Mouse (Mus musculus) 3134 (cell line): Measurements from ENCODE around the gene Gm5134.

Experiments
- DNase-seq: peaks from one replicate; pipeline ENCODE4 v3.0.0-alpha.2; 2011; ENCODE audit warnings: low spot score; ENCODE audit not compliant: insufficient read length; ENCODE audit errors: extremely low read depth

The Gm5134 gene

GRCm38 (mm10) chr10:75954381-75954811 lies at the start of gene Gm5134:
Gene Gm5134, plus strand, starts transcription at chr10:75954514.
- DNase-seq, result no peak

GRCm38 (mm10) chr10:75906882-75907281 lies 47.4 kb upstream of the Gm5134 start:
- no peak for DNase-seq

GRCm38 (mm10) chr10:75910698-75911097 lies 43.6 kb upstream of the Gm5134 start:
- DNase-seq, result no peak

- no peak for DNase-seq
Observed at GRCm38 (mm10) chr10:75913013-75913589, 41.2 kb upstream of the Gm5134 start.

- no peak for DNase-seq
Observed at GRCm38 (mm10) chr10:75915557-75915956, 38.8 kb upstream of the Gm5134 start.

- no peak for DNase-seq
Observed at GRCm38 (mm10) chr10:75916840-75917239, 37.5 kb upstream of the Gm5134 start.

GRCm38 (mm10) chr10:75919026-75919425 lies 35.3 kb upstream of the Gm5134 start:
- DNase-seq, result no peak

- peak; percentile 94 for DNase-seq
Observed at GRCm38 (mm10) chr10:75921026-75921725, 33.1 kb upstream of the Gm5134 start, which contains the start of gene Smarcb1. Gene Smarcb1, minus strand, starts transcription at chr10:75921617.

- no peak for DNase-seq
Observed at GRCm38 (mm10) chr10:75921726-75922560, 32.4 kb upstream of the Gm5134 start.

- DNase-seq, result no peak
Observed at GRCm38 (mm10) chr10:75924324-75924723, 30.0 kb upstream of the Gm5134 start.

GRCm38 (mm10) chr10:75926396-75926795 lies 27.9 kb upstream of the Gm5134 start:
- no peak for DNase-seq

GRCm38 (mm10) chr10:75930304-75930703 lies 24.0 kb upstream of the Gm5134 start:
- peak; percentile 81 for DNase-seq

GRCm38 (mm10) chr10:75931311-75931710 lies 23.0 kb upstream of the Gm5134 start:
- DNase-seq, result no peak

GRCm38 (mm10) chr10:75932081-75932678 lies 22.1 kb upstream of the Gm5134 start:
- DNase-seq, result peak; percentile 80

- no peak for DNase-seq
Observed at GRCm38 (mm10) chr10:75932891-75933290, 21.4 kb upstream of the Gm5134 start, which contains the start of gene Chchd10. Gene Chchd10, plus strand, starts transcription at chr10:75933130.

- DNase-seq, result no peak
Observed at GRCm38 (mm10) chr10:75934991-75935390, 19.3 kb upstream of the Gm5134 start.

- DNase-seq, result no peak
Observed at GRCm38 (mm10) chr10:75935680-75936541, 18.4 kb upstream of the Gm5134 start, which contains the start of gene Mmp11. Gene Mmp11, minus strand, starts transcription at chr10:75936496.

- no peak for DNase-seq
Observed at GRCm38 (mm10) chr10:75936909-75937667, 17.2 kb upstream of the Gm5134 start.
